Mouse (Mus musculus) spleen, adult 2 months (tissue): ENCODE results near the gene Gm11541. TPM values are rescaled to one million over a fixed set of nuclear protein-coding genes. Genes with fewer than 3 reads are reported as not detected.

Experiments
- DNase-seq, 2 experiments: peaks; one replicate each; pipeline versions ENCODE4 v3.0.0 to v3.0.0-alpha.2; 2012 to 2021; ENCODE audit warnings: low spot score in 2 of 2, low read depth in 1 of 2
- H3K27ac ChIP-seq: fragments of 200-500 bp; 2 replicates; pipeline ENCODE4 v1.5.1; 2012; ENCODE audit warnings: low read length, inconsistent platforms; ENCODE audit not compliant: insufficient read depth
- H3K27me3 ChIP-seq: fragments of 200-500 bp; 2 replicates; pipeline ENCODE4 v1.6.1; 2012; ENCODE audit warnings: mild to moderate bottlenecking, moderate library complexity, low read length, inconsistent platforms; ENCODE audit not compliant: control insufficient read depth, insufficient read depth
- H3K36me3 ChIP-seq: fragments of 200-500 bp; 2 replicates; pipeline ENCODE4 v1.6.1; 2012; ENCODE audit warnings: mild to moderate bottlenecking, low read length, inconsistent platforms; ENCODE audit not compliant: control insufficient read depth, insufficient read depth
- H3K4me1 ChIP-seq: fragments of 200-500 bp; 2 replicates; pipeline ENCODE4 v1.6.1; 2011; ENCODE audit warnings: inconsistent platforms; ENCODE audit not compliant: control insufficient read depth, insufficient read depth, insufficient read length
- H3K4me3 ChIP-seq: fragments of 200-500 bp; 2 replicates; pipeline ENCODE4 v1.5.1; 2011; ENCODE audit warnings: mild to moderate bottlenecking, inconsistent platforms; ENCODE audit not compliant: insufficient read depth, insufficient read length; ENCODE audit errors: extremely low read depth
- CTCF ChIP-seq: fragments of 200-500 bp; IDR thresholded peaks from 2 replicates; pipeline ENCODE4 v1.5.1; 2011; ENCODE audit warnings: mild to moderate bottlenecking, inconsistent platforms; ENCODE audit not compliant: insufficient read depth, insufficient read length, insufficient replicate concordance; ENCODE audit errors: extremely low read depth
- POLR2A ChIP-seq: fragments of 200-500 bp; IDR thresholded peaks from 2 replicates; pipeline ENCODE4 v1.6.1; 2011; ENCODE audit warnings: low read depth, low read length, inconsistent platforms
- WGBS: fragments of 180-500 bp; shearing (Covaris S2); methylation state at CpG from one replicate; pipeline ENCODE4 v1.1.7; 2018; 5-methylcytosine and 5-hydroxymethylcytosine counted together
- polyA plus RNA-seq: library from polyadenylated mRNA; depleted of rRNA; stranded (reverse); fragments of >200 nt; gene quantifications from 2 replicates; pipeline ENCODE4 v1.2.3, GENCODE M21; 2012

Gene Gm11541
- polyA plus RNA-seq, 1 experiment: not detected

GRCm38 (mm10) chr11:94729565-94729964 is 25.3 kb upstream of the Gm11541 start:
- Histone ChIP-seq H3K4me1 (no peaks in the 10 kb centered on the region), H3K36me3 (no peaks in the 10 kb centered on the region), H3K27me3 (no peaks in the 10 kb centered on the region), H3K4me3 (no peak overlapping the region), H3K27ac (no peak overlapping the region)
- TF ChIP-seq POLR2A (no peak), CTCF (no peak)
- 48% methylated on average over 4 of the region's 4 CpGs for WGBS
- DNase-seq: no peak

DNA sequence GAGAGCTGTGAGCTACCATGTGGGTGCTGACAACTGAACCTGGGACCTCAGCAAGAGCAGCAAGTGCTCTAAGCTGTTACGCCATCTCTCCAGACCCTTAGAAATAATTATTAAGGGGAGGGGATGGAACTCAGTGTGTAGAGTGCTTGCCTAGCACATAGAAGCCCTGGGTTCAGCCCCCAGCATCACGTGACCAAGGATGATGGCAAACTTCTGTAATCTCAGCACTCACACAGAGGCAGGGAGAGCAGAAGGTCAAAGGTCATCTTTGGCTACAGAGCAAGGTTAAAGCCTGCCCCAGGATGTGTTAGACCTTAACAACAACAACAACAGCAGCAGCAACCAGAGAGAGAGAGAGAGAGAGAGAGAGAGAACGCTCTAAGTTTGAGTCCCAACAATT is 24.2 kb upstream of the Gm11541 start:
- no peaks in the 10 kb centered on the region for H3K27me3 ChIP-seq
- no peak overlapping the region for H3K27ac ChIP-seq
- H3K4me3 ChIP-seq: no peak overlapping the region
- no peak for TF ChIP-seq POLR2A
- no peak for TF ChIP-seq CTCF
- H3K4me1 ChIP-seq: no peaks in the 10 kb centered on the region
- H3K36me3 ChIP-seq: no peaks in the 10 kb centered on the region
- DNase-seq: no peak
- 83% methylated on average over 3 of the region's 3 CpGs for WGBS

DNA sequence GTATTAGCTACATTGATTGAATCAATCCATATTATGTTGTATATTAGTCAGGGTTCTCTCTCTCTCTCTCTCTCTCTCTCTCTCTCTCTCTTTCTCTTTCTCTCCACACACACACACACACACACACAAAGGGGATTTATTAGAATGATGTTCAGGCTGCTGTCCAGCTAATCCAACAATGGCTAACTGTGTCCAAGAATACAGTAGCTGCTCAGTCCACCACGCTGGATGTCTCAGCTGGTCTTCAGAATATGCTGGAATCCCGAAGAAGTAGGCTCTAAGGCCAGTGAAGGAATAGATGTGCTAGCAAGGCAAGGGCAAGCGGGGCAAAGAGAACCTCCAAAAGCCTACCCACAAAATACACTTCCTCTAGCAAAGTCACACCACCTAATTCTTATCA is 23.0 kb upstream of the Gm11541 start:
- DNase-seq: no peak
- Histone ChIP-seq H3K27me3 (no peaks in the 10 kb centered on the region), H3K27ac (no peak overlapping the region), H3K4me1 (no peaks in the 10 kb centered on the region), H3K36me3 (no peaks in the 10 kb centered on the region), H3K4me3 (no peak overlapping the region)
- 81% methylated on average over 3 of the region's 3 CpGs for WGBS
- TF ChIP-seq CTCF: no peak
- TF ChIP-seq POLR2A: no peak

DNA sequence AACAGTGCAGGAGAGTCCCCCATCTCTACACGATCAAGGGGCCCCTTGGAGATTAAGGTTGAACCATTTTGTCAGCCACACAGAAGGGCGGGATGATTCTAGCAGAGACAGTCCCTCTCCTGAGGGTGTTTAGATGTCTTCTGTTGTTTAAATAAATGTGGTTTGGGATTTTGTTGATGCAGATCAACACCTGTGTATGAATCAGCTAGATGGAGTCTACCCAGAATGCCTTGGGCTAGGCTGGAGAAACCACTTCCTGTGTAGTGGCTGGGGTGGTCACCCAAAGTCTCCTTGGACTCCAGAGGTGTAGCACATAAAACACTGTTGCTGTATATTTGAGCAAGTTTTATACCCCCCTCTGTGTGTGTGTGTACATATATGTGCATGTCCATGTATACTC is 14.9 kb upstream of the Gm11541 start:
- H3K4me3 ChIP-seq: no peak overlapping the region
- H3K27me3 ChIP-seq: no peaks in the 10 kb centered on the region; the same call in 1 of the 2 replicates
- no peak overlapping the region for H3K27ac ChIP-seq
- H3K4me1 ChIP-seq: no peaks in the 10 kb centered on the region
- no peaks in the 10 kb centered on the region for H3K36me3 ChIP-seq
- no peak for TF ChIP-seq POLR2A
- TF ChIP-seq CTCF: no peak
- 60% methylated on average over 2 of the region's 2 CpGs for WGBS
- no peak for DNase-seq

GRCm38 (mm10) chr11:94718113-94718909 is 14.0 kb upstream of the Gm11541 start:
- Histone ChIP-seq H3K4me3 (no peak overlapping the region), H3K27ac (no peak overlapping the region), H3K27me3 (no peaks in the 10 kb centered on the region; the same call in 1 of the 2 replicates), H3K4me1 (no peaks in the 10 kb centered on the region), H3K36me3 (no peaks in the 10 kb centered on the region)
- TF ChIP-seq CTCF (no peak), POLR2A (no peak)
- WGBS: 78% methylated on average over 7 of the region's 7 CpGs
- no peak for DNase-seq

GRCm38 (mm10) chr11:94717239-94717638 is 12.9 kb upstream of the Gm11541 start:
- Histone ChIP-seq H3K27ac (no peak overlapping the region), H3K4me3 (no peak overlapping the region), H3K4me1 (no peaks in the 10 kb centered on the region), H3K36me3 (no peaks in the 10 kb centered on the region), H3K27me3 (no peaks in the 10 kb centered on the region; the same call in 1 of the 2 replicates)
- WGBS: 77% methylated on average over 11 of the region's 11 CpGs
- DNase-seq: no peak
- TF ChIP-seq CTCF: no peak
- TF ChIP-seq POLR2A: no peak

- WGBS: 10% methylated on average over 9 of the region's 9 CpGs
- H3K27me3 ChIP-seq: no peaks in the 10 kb centered on the region
- no peak overlapping the region for H3K27ac ChIP-seq
- DNase-seq: peak in 1 of 2 experiments; percentile 16
- TF ChIP-seq POLR2A (no peak), CTCF (peak; percentile 35; the same call in 1 of the 2 replicates)
- H3K4me3 ChIP-seq: no peak overlapping the region
- no peaks in the 10 kb centered on the region for H3K4me1 ChIP-seq
- H3K36me3 ChIP-seq: no peaks in the 10 kb centered on the region
Measured at GRCm38 (mm10) chr11:94716754-94717153, 12.5 kb upstream of the Gm11541 start.
